21 mouse cellular contexts compared by ENCODE assay signal in genomic region chr9:33292116-33292515, GRCm38 (mm10).
DNase-seq lines count a peak whose midpoint lies in the region; ATAC-seq lines count a peak whose summit lies in the region.
"Had no signal": no experiment of that assay in that cellular context is flagged by ENCODE, and none has a peak within 500 bp of the region (broad histone marks: within the 10 kb centered on the region; RNA-seq: fewer than 3 reads in every experiment).

No protein-coding gene starts in this region.

- H3K9me3 ChIP-seq in neural tube, embryonic 15.5 days (replicated peaks): no peaks in the 10 kb centered on the region; the same call in 1 of the 2 replicates
- H3K9me3 ChIP-seq: embryonic facial prominence, embryonic 10.5 days; heart, embryonic 10.5 days; hindbrain, embryonic 10.5 days; limb, embryonic 12.5 days; liver, embryonic 12.5 days; midbrain, embryonic 10.5 days had no signal

- H3K4me3 ChIP-seq in neural tube, embryonic 15.5 days (replicated peaks): no peak overlapping the region
- H3K4me3 ChIP-seq: embryonic facial prominence, embryonic 10.5 days; heart, embryonic 10.5 days; hindbrain, embryonic 10.5 days; limb, embryonic 12.5 days; liver, embryonic 12.5 days; midbrain, embryonic 10.5 days had no signal

- no peak overlapping the region for H3K27ac ChIP-seq in neural tube, embryonic 15.5 days (replicated peaks)
- H3K27ac ChIP-seq: embryonic facial prominence, embryonic 10.5 days; heart, embryonic 10.5 days; hindbrain, embryonic 10.5 days; hindbrain, postnatal 0 days; limb, embryonic 12.5 days; liver, embryonic 12.5 days; macrophage; midbrain, embryonic 10.5 days; stomach, postnatal 0 days had no signal

- no peak for DNase-seq in frontal cortex, postnatal 25 days (ENCODE audit: low spot score in 2 of 2)
- DNase-seq in brain, embryonic 18.5 days (ENCODE audit: low read depth, low spot score): peak; percentile 30
- peak; percentile 16 for DNase-seq in layer of hippocampus, adult 9-10 months (ENCODE audit: low spot score)
- peak; percentile 31 to 37 for DNase-seq in right cerebral cortex, postnatal 10 days (ENCODE audit: low spot score in 2 of 2)
- DNase-seq in kidney, adult 9 months: no peak
- DNase-seq: adrenal gland, postnatal 36 days; gastrocnemius, postnatal 36 days; kidney, adult 11 months; kidney, postnatal 10 days; lung, embryonic 14.5 days had no signal

- H3K36me3 ChIP-seq in neural tube, embryonic 15.5 days: no peaks in the 10 kb centered on the region
- H3K36me3 ChIP-seq: embryonic facial prominence, embryonic 10.5 days; heart, embryonic 10.5 days; hindbrain, embryonic 10.5 days; limb, embryonic 12.5 days; liver, embryonic 12.5 days; midbrain, embryonic 10.5 days had no signal

- peak; percentile 65 for ATAC-seq in frontal cortex, adult (ENCODE audit: low TSS enrichment)
- ATAC-seq in neural tube, embryonic 15.5 days (ENCODE audit: low FRiP score): no peak
- ATAC-seq: hindbrain, postnatal 0 days; liver, embryonic 12.5 days had no signal

- H3K4me1 ChIP-seq in neural tube, embryonic 15.5 days: no peaks in the 10 kb centered on the region
- H3K4me1 ChIP-seq: heart, embryonic 10.5 days; hindbrain, embryonic 10.5 days; limb, embryonic 12.5 days; liver, embryonic 12.5 days; midbrain, embryonic 10.5 days had no signal

- no peaks in the 10 kb centered on the region for H3K27me3 ChIP-seq in neural tube, embryonic 15.5 days (replicated peaks)
- H3K27me3 ChIP-seq: limb, embryonic 12.5 days; liver, embryonic 12.5 days had no signal

- no peak overlapping the region for H3K4me2 ChIP-seq in neural tube, embryonic 15.5 days
- H3K4me2 ChIP-seq: limb, embryonic 12.5 days; liver, embryonic 12.5 days; lung, embryonic 14.5 days had no signal

- no peak overlapping the region for H3K9ac ChIP-seq in neural tube, embryonic 15.5 days (replicated peaks)
- H3K9ac ChIP-seq: limb, embryonic 12.5 days; liver, embryonic 12.5 days; lung, embryonic 14.5 days had no signal

Comparison
In these comparisons a context has a peak if more than half of its experiments do, and no peak if none do; other contexts are left out.
1. DNase-seq: peak in brain, embryonic 18.5 days (single experiment), layer of hippocampus, adult 9-10 months (single experiment) and right cerebral cortex, postnatal 10 days (2 of 2); none in frontal cortex, postnatal 25 days (0 of 2) and kidney, adult 9 months (single experiment).